Mouse (Mus musculus) macrophage (primary cell): ENCODE data around the gene Fam83e. TPM values are rescaled to one million over a fixed set of nuclear protein-coding genes. Genes with fewer than 3 reads are reported as not detected.

Source experiments
- H3K27ac ChIP-seq: fragments of 350-480 bp; formaldehyde crosslinking; 2 replicates; pipeline ENCODE4 v1.9.0; 2021
- H3K36me3 ChIP-seq: fragments of 350-480 bp; formaldehyde crosslinking; 2 replicates; pipeline ENCODE4 v1.9.0; 2021; ENCODE audit errors: inconsistent target
- H3K4me3 ChIP-seq: fragments of 350-480 bp; formaldehyde crosslinking; 2 replicates; pipeline ENCODE4 v1.9.0; 2021; ENCODE audit errors: inconsistent target
- H3K79me2 ChIP-seq: fragments of 350-480 bp; formaldehyde crosslinking; 2 replicates; pipeline ENCODE4 v1.9.0; 2021; ENCODE audit errors: inconsistent target
- WGBS: methylation state at CpG from one replicate; pipeline ENCODE4 v1.1.7; 2026; ENCODE audit warnings: inconsistent platforms; ENCODE audit not compliant: missing documents; 5-methylcytosine and 5-hydroxymethylcytosine counted together
- polyA plus RNA-seq: library from polyadenylated mRNA; stranded (reverse); fragments of 250-400 nt; gene quantifications from 3 replicates; pipeline ENCODE4 v1.2.4, GENCODE M21; 2018; ENCODE audit warnings: inconsistent platforms

Gene Fam83e
- polyA plus RNA-seq, 1 experiment from 2014 or later, result not detected

DNA sequence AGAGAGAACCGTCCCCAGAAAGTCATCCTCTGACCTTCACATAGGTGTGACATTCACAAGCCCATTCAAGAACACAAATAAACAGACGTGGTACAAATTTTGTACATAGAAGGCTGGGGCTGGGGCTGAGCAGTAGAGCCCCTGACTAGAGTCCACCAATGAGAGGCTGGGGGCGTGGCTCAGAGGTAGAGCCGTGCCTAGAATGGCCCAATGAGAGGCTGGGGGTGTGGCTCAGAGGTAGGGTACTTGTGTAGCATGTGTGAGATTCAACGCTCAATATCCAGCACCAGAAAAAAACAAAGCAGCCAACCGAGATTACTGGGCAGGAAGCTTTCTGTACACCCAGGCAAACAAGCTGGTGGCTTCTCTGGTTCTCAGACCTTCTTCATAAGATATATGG is 34.7 kb downstream of the Fam83e start:
- Histone ChIP-seq H3K27ac (no peak overlapping the region), H3K79me2 (no peaks in the 10 kb centered on the region), H3K4me3 (no peak overlapping the region), H3K36me3 (no peaks in the 10 kb centered on the region)
- WGBS, result 96% methylated on average over 6 of the region's 6 CpGs

DNA sequence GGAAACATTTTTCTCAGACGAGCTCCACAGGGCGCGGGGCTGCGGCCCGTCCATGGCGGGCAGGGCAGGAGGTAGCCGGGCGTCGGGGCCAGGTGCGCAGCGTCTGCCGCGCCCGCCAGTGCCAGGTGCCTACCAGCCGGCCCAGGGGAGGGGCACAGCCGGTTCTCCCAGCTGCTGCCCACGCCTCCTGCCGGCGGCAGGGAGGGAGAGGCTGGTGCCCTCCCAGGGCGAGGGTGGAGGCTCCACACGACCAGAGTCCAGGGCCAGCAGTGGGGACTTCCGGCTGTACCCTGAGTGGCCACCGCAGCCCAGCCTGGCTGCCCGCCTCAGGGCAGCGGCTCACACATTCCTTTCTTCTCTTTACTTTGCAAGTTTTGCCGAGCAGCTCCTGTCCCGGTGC is 38.4 kb downstream of the Fam83e start:
- H3K36me3 ChIP-seq, result no peaks in the 10 kb centered on the region
- H3K79me2 ChIP-seq, result no peaks in the 10 kb centered on the region
- no peak overlapping the region for H3K4me3 ChIP-seq
- no peak overlapping the region for H3K27ac ChIP-seq
- WGBS, result 34% methylated on average over 25 of the region's 27 CpGs

DNA sequence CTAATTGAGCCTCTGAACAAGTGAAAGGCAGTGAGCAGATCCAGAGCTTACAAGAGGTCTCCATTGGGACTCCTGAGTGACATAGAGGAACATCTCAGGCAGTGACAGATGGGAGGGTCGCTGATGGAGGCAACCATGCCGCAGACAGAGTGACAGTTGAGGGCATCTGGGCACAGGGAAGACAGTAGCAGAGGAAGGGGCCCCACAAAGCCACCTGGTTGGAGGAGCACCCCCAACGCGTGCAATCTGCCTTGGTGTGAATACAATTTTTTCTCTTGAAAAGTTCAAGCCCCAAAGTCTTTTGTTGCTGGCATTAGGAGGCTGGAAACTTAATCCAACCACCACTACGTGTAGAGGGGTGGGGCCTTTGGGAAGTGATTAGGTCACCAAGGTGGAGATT is 39.1 kb downstream of the Fam83e start:
- H3K4me3 ChIP-seq, result no peak overlapping the region
- WGBS, result 76% methylated on average over 5 of the region's 5 CpGs
- no peaks in the 10 kb centered on the region for H3K79me2 ChIP-seq

DNA sequence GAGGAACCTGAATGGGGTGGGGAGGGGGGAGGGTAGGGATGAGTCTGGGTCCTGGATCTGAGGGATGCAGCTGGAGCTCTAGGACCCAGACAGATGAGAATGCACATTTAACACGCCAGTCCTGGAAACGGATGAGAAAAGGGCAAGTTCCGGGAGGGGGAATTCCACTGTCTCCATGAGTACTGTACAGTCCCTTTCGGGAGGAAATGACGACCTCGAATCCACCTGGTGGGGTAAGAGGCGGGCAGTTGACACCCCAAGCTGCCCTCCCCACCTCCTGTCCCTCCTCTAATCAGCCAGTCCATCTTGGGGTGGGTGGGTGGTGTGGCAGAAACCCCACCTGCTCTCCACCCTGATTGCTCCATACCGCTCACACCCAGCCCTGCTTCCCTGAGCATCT is 45.0 kb downstream of the Fam83e start:
- no peaks in the 10 kb centered on the region for H3K36me3 ChIP-seq
- H3K4me3 ChIP-seq, result no peak overlapping the region
- no peaks in the 10 kb centered on the region for H3K79me2 ChIP-seq
- no peak overlapping the region for H3K27ac ChIP-seq
- 61% methylated on average over 8 of the region's 8 CpGs for WGBS

More for the DNA sequence above, 39.1 kb downstream of the Fam83e start:
- H3K27ac ChIP-seq, result no peak overlapping the region
- no peaks in the 10 kb centered on the region for H3K36me3 ChIP-seq

DNA sequence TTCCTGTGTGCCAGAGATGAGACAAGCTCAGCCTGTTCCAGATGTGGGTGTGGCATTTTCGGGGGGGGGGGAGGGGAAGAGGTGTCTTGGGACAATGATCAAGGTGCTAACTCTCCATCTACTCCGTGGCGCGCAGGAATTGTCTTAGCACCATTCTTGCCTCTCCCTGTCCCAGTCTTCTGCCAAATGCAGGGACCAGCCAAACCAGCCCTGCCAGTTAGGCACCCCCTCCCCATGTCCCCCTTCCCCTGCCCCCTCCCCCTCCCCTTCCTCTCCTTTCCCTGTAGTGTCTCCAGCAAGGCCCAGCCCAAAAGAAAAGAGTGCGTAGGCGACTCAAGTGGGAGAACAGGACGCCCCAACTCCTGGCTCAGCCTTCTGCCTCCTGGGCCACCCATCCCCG is 45.8 kb downstream of the Fam83e start:
- H3K79me2 ChIP-seq, result no peaks in the 10 kb centered on the region
- no peaks in the 10 kb centered on the region for H3K36me3 ChIP-seq
- H3K27ac ChIP-seq, result no peak overlapping the region
- WGBS, result 73% methylated on average over 5 of the region's 8 CpGs
- H3K4me3 ChIP-seq, result no peak overlapping the region

DNA sequence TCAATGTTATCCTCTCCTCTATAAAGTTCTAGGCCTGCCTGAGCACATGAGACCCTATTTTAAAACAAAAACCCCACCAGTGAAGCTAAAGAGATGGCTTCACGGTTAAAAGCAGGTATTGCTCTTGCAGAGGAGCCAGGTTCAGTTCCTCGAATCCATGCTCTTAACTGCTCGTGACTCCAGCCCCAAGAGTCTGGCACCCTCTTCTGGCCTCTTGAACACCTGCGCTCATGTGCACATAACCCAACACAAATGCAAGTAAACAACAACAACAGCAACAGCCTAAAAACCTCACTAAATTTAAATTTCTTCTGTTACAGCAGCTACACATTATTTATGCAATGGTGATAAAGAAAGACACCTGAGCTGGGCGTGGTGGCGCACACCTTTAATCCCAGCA is 46.5 kb downstream of the Fam83e start:
- no peaks in the 10 kb centered on the region for H3K79me2 ChIP-seq
- no peak overlapping the region for H3K27ac ChIP-seq
- 95% methylated on average over 6 of the region's 6 CpGs for WGBS
- no peaks in the 10 kb centered on the region for H3K36me3 ChIP-seq
- no peak overlapping the region for H3K4me3 ChIP-seq

DNA sequence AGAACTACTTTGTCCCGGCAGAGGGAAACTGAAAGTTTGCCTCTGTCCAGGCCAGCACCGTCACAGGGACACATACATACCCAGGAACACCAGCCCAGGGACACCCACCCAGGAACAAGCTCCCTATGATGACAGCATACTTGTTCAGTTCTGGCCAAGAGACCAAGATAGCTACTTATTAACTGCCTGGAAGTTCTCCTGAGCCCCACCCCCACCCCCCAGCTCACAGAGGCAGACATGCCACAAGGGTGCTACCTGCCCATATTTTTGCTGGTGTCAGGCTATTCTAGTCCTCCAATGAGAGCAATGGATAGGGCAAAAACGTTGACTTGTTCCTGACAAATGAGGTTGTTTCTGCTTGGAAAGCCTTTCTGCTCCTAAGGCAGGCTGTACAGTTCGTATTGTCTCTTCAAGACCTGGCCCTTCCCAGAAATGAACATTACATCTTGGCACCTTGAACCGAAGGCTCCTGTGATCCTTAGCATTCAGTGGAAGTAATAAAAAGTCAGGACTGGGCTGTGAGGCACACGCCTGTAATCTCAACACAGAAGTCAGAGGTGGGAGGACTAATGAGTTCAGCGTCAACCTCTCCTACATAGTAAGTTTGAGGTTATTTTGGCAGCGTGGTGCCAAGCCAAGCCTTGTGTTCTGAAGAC is 49.5 kb downstream of the Fam83e start:
- Histone ChIP-seq H3K27ac (no peak overlapping the region), H3K4me3 (no peak overlapping the region), H3K36me3 (no peaks in the 10 kb centered on the region), H3K79me2 (no peaks in the 10 kb centered on the region)
- WGBS, result 83% methylated on average over 8 of the region's 8 CpGs

DNA sequence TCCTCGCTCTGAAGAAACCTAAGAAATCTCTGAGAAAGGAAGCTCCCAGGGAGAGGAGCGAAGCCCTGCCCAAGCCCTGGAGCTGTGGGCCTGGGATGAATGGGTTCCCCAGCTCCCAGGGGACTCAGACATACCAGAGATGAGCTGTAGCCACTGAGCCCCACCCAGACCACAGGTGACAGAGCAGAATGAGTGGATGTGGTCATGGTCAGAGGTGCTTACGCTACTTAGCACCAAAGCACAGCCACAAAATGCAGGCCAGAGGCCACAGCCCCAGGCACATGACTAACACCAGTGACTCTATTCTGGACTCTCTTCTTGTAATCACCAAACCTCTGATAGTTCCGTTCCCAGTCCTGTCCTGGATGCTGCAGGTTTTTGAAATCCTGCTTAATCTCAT is 50.1 kb downstream of the Fam83e start:
- Histone ChIP-seq H3K79me2 (no peaks in the 10 kb centered on the region), H3K4me3 (no peak overlapping the region), H3K36me3 (no peaks in the 10 kb centered on the region), H3K27ac (no peak overlapping the region)
- WGBS, result 51% methylated on average over 4 of the region's 4 CpGs

DNA sequence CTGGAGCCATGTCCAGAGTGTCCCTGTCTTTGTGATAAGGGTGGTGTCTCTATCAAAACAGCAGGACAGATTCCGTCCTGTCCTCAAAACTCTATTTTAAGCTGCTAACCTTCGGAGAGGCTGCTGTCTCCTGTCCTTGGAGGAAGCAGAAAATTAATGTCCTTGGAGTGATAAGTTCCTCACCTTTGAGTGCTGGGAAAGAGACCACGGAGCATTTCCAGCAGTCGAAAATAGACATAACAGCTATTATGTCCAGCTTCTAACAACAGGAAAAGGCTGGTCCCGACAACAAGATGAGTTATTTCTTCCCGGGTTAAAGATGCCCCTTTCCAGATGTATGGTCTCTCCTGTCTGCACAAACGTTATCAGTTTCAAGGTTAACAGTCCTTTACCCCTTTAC is 54.2 kb downstream of the Fam83e start:
- 86% methylated on average over 7 of the region's 7 CpGs for WGBS
- H3K79me2 ChIP-seq, result no peaks in the 10 kb centered on the region
- H3K36me3 ChIP-seq, result no peaks in the 10 kb centered on the region
- no peak overlapping the region for H3K4me3 ChIP-seq
- H3K27ac ChIP-seq, result no peak overlapping the region

Other genes with a start within 250 kb of the Fam83e start
- not detected in 3 replicates for gene Tulp2, start 239.3 kb upstream of the Fam83e start, polyA plus RNA-seq
- gene Gm45808, start 234.4 kb upstream of the Fam83e start, polyA plus RNA-seq, result not detected in 3 replicates
- gene Dhdh, start 232.4 kb upstream of the Fam83e start, polyA plus RNA-seq, result 12.5 to 24.6 TPM (median 12.8 TPM) in 3 replicates
- 298 to 734 TPM (median 400 TPM) in 3 replicates for gene Nucb1, start 210.8 kb upstream of the Fam83e start, polyA plus RNA-seq
- gene Ppp1r15a, start 194.9 kb upstream of the Fam83e start, polyA plus RNA-seq, result 21.4 to 32.3 TPM (median 27.6 TPM) in 3 replicates
- 0.04 to 1.5 TPM (median 0.68 TPM) in 3 replicates for gene Plekha4, start 194.9 kb upstream of the Fam83e start, polyA plus RNA-seq
- 0.78 to 5.8 TPM (median 1.3 TPM) in 3 replicates for gene Hsd17b14, start 166.3 kb upstream of the Fam83e start, polyA plus RNA-seq
- gene Bcat2, start 151.1 kb upstream of the Fam83e start, polyA plus RNA-seq, result 31.4 to 52.8 TPM (median 38.5 TPM) in 3 replicates
- not detected in 3 replicates for gene Fgf21, start 105.7 kb upstream of the Fam83e start, polyA plus RNA-seq
- not detected in 3 replicates for gene Fut1, start 103.9 kb upstream of the Fam83e start, polyA plus RNA-seq
- not detected in 3 replicates for gene Izumo1, start 99.4 kb upstream of the Fam83e start, polyA plus RNA-seq
- 0.04 to 0.08 TPM (median 0.07 TPM) in 3 replicates for gene Rasip1, start 93.7 kb upstream of the Fam83e start, polyA plus RNA-seq
- not detected in 3 replicates for gene Mamstr, start 81.2 kb upstream of the Fam83e start, polyA plus RNA-seq
- gene Fut2, start 54.8 kb upstream of the Fam83e start, polyA plus RNA-seq, result not detected in 3 replicates
- not detected in 3 replicates for gene Ntn5, start 37.2 kb upstream of the Fam83e start, polyA plus RNA-seq
- gene Sec1, start 26.8 kb upstream of the Fam83e start, polyA plus RNA-seq, result not detected in 3 replicates
- 0.56 TPM in 1 of 3 replicates, not detected in the others for gene Car11, start 21.4 kb upstream of the Fam83e start, polyA plus RNA-seq
- gene Dbp, start 16.1 kb upstream of the Fam83e start, polyA plus RNA-seq, result 11.3 to 58.2 TPM (median 52.9 TPM) in 3 replicates
- gene Rpl18, start 5.8 kb upstream of the Fam83e start, polyA plus RNA-seq, result 290 to 1,003 TPM (median 791 TPM) in 3 replicates
- gene Sphk2, start 3.2 kb upstream of the Fam83e start, polyA plus RNA-seq, result 47.1 to 55.5 TPM (median 51.5 TPM) in 3 replicates
- not detected in 3 replicates for gene Spaca4, start 4.6 kb downstream of the Fam83e start, polyA plus RNA-seq
- 0.04 to 0.06 TPM in 2 of 3 replicates, not detected in the other for gene Lmtk3, start 62.5 kb downstream of the Fam83e start, polyA plus RNA-seq
- 0.55 to 1.1 TPM (median 0.56 TPM) in 3 replicates for gene Sult2b1, start 63.5 kb downstream of the Fam83e start, polyA plus RNA-seq
- 42.8 to 66.2 TPM (median 50.0 TPM) in 3 replicates for gene Cyth2, start 93.4 kb downstream of the Fam83e start, polyA plus RNA-seq
- not detected in 3 replicates for gene Kcnj14, start 103.6 kb downstream of the Fam83e start, polyA plus RNA-seq
- gene Grwd1, start 109.7 kb downstream of the Fam83e start, polyA plus RNA-seq, result 4.9 to 28.9 TPM (median 5.3 TPM) in 3 replicates
- gene Kdelr1, start 151.6 kb downstream of the Fam83e start, polyA plus RNA-seq, result 103 to 141 TPM (median 125 TPM) in 3 replicates
- gene Grin2d, start 157.2 kb downstream of the Fam83e start, polyA plus RNA-seq, result 0.11 to 0.12 TPM in 2 of 3 replicates, not detected in the other
- gene Syngr4, start 175.5 kb downstream of the Fam83e start, polyA plus RNA-seq, result not detected in 3 replicates
- gene Tmem143, start 175.7 kb downstream of the Fam83e start, polyA plus RNA-seq, result 11.6 to 13.1 TPM (median 12.8 TPM) in 3 replicates
- gene Emp3, start 200.2 kb downstream of the Fam83e start, polyA plus RNA-seq, result 271 to 666 TPM (median 552 TPM) in 3 replicates
- gene Ccdc114, start 202.9 kb downstream of the Fam83e start, polyA plus RNA-seq, result 0.65 to 1.0 TPM (median 1.0 TPM) in 3 replicates